Mouse (Mus musculus) megakaryocyte, adult 5-6 weeks (primary cell): Measurements from ENCODE around the gene Fndc11. TPM values are rescaled to one million over a fixed set of nuclear protein-coding genes. Genes with fewer than 3 reads are reported as not detected.

Source experiments
- ATAC-seq: 2 replicates; pipeline ENCODE4 v1.8.0; 2016; ENCODE audit warnings: mild to moderate bottlenecking, inconsistent platforms; ENCODE audit not compliant: poor library complexity, severe bottlenecking
- total RNA-seq, 2 experiments: library from RNA; stranded (forward) in 1 of 2; stranded (reverse) in 1 of 2; fragments of 153-499, 151-499 nt in 1 of 2; fragments of 221-1000, 200-1000 nt in 1 of 2; gene quantifications; 2 replicates each; pipeline versions ENCODE4 v1.2.3 to v1.2.4; 2015 to 2017

The Fndc11 gene
- total RNA-seq, 2 experiments from 2014 or later = not detected

DNA sequence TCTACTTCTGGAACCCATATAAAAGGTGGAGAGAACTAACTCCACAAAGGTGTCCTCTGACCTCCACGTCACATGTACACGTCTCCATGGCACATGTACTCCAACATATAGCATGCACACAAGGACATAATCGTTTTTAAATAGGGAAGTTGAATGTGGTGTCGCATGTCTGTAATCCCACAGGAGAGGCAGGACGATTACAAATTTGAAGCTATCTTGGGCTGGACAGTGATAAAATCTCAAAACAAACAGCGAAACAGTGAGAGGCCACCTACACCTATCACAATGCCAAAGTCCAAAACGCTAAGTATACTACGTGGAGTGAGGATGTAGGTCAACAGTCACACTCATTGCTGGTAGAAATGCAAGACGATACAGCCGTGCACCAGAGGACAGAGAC is 29.4 kb downstream of the Fndc11 start:
- ATAC-seq = no peak

DNA sequence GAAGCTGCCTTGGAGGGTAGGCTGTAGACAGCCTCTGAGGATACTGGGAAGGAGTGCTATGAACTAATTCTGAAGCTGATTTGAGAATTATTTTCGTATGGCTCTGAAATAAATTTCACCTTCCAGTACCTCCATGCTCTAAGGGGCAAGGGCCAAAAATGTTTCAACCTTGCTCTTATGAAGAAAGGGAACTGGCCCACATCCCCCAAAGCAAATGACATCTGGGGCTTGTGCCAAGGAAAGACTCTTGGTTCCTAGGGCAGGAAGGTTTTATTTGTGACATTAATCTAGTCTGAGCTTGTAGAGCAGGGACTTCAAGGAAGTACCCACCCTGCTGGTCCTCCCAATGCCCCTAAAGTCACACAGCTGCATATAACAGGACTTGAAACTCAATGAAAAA is 32.0 kb downstream of the Fndc11 start:
- ATAC-seq = no peak

DNA sequence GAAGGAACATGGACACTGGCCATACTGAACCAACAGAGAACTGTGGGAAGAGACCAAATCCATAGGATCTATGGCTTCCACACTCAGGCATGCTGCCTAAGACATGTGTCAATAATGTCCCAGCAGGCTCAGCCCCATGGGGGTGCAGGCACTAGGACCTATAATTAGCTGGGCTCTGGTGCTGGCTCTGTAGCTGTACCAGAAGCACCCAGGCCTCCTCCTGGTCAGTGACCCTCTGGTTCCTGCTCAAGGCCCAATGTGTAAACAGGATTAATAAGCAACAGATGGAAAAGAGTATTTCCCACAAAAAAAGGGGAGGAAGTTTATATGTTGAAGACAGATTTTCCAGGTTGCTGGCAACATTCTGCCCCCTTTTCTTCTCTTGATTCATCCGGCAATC is 33.4 kb downstream of the Fndc11 start:
- ATAC-seq = no peak

DNA sequence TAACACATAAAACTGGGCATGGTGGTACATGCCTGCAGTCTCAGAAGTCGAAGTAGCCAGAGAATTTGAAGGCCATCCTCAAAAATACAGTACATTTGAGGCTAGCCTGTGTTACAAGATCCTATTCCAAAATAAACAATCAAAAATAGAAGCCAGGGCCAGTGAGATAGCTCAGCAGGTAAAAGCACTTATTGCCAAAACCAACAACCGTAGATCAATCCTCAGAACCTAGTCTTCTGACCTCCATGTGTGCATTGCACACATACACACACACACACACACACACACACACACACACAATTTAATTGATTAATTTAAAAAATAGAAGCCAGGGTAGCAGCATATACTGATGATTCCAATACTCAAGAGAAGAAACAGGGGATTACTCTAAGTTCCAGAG is 47.0 kb downstream of the Fndc11 start:
- no peak for ATAC-seq

DNA sequence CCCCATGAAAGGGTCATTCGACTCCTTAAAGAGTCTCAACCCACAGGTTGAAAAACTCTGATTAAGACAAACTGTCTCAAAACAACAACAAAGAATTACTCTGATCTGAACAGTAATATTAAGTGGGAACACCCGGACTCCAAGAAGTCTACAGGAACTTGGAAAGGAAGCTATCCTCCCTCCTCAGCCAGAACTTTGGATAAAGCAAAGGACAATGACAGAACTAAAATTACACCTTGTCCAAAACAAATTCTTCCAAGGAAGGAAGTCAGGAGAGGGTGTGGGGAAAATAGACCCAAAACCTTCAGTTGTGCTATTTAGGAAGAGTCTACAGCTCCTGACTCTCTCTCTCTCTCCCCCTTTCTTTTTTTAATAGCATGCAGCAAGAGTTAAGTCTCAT is 52.3 kb downstream of the Fndc11 start:
- ATAC-seq = no peak

Other genes starting within 250 kb of the Fndc11 start
- gene Col20a1, start 233.5 kb upstream of the Fndc11 start, total RNA-seq (2015) = 0.11 and 0.23 TPM in 2 replicates
- gene Col20a1, start 233.5 kb upstream of the Fndc11 start, total RNA-seq (2017) = 0.18 and 0.28 TPM in 2 replicates
- not detected in 2 replicates for gene Chrna4, start 176.5 kb upstream of the Fndc11 start, total RNA-seq (2015)
- gene Chrna4, start 176.5 kb upstream of the Fndc11 start, total RNA-seq (2017) = not detected in 2 replicates
- not detected in 2 replicates for gene Kcnq2, start 84.7 kb upstream of the Fndc11 start, total RNA-seq (2015)
- gene Kcnq2, start 84.7 kb upstream of the Fndc11 start, total RNA-seq (2017) = not detected in 2 replicates
- gene Eef1a2, start 63.0 kb upstream of the Fndc11 start, total RNA-seq (2015) = not detected in 2 replicates
- gene Eef1a2, start 63.0 kb upstream of the Fndc11 start, total RNA-seq (2017) = not detected in 2 replicates
- 87.9 and 88.9 TPM in 2 replicates for gene Ppdpf, start 32.8 kb upstream of the Fndc11 start, total RNA-seq (2015)
- 55.7 and 56.1 TPM in 2 replicates for gene Ppdpf, start 32.8 kb upstream of the Fndc11 start, total RNA-seq (2017)
- not detected in 2 replicates for gene Ptk6, start 17.2 kb upstream of the Fndc11 start, total RNA-seq (2015)
- gene Ptk6, start 17.2 kb upstream of the Fndc11 start, total RNA-seq (2017) = not detected in 2 replicates
- gene Srms, start 6.8 kb upstream of the Fndc11 start, total RNA-seq (2015) = not detected in 2 replicates
- gene Srms, start 6.8 kb upstream of the Fndc11 start, total RNA-seq (2017) = not detected in 2 replicates
- 13.5 and 14.2 TPM in 2 replicates for gene Helz2, start 22.0 kb downstream of the Fndc11 start, total RNA-seq (2015)
- 11.0 and 14.6 TPM in 2 replicates for gene Helz2, start 22.0 kb downstream of the Fndc11 start, total RNA-seq (2017)
- 12.5 and 16.6 TPM in 2 replicates for gene Gmeb2, start 68.0 kb downstream of the Fndc11 start, total RNA-seq (2015)
- 13.4 and 23.9 TPM in 2 replicates for gene Gmeb2, start 68.0 kb downstream of the Fndc11 start, total RNA-seq (2017)
- not detected in 2 replicates for gene Stmn3, start 94.5 kb downstream of the Fndc11 start, total RNA-seq (2015)
- not detected in 2 replicates for gene Stmn3, start 94.5 kb downstream of the Fndc11 start, total RNA-seq (2017)
- gene Rtel1, start 99.7 kb downstream of the Fndc11 start, total RNA-seq (2015) = 26.8 and 34.1 TPM in 2 replicates
- 21.6 and 25.8 TPM in 2 replicates for gene Rtel1, start 99.7 kb downstream of the Fndc11 start, total RNA-seq (2017)
- gene Zgpat, start 144.9 kb downstream of the Fndc11 start, total RNA-seq (2015) = 4.9 and 7.9 TPM in 2 replicates
- 28.0 and 29.5 TPM in 2 replicates for gene Zgpat, start 144.9 kb downstream of the Fndc11 start, total RNA-seq (2017)
- gene Arfrp1, start 145.4 kb downstream of the Fndc11 start, total RNA-seq (2015) = 22.8 and 29.9 TPM in 2 replicates
- 37.2 and 43.3 TPM in 2 replicates for gene Arfrp1, start 145.4 kb downstream of the Fndc11 start, total RNA-seq (2017)
- 21.5 and 25.4 TPM in 2 replicates for gene Lime1, start 160.1 kb downstream of the Fndc11 start, total RNA-seq (2015)
- gene Lime1, start 160.1 kb downstream of the Fndc11 start, total RNA-seq (2017) = 20.4 and 28.9 TPM in 2 replicates
- 1.4 and 2.5 TPM in 2 replicates for gene Zbtb46, start 239.4 kb downstream of the Fndc11 start, total RNA-seq (2015)
- 2.3 and 3.9 TPM in 2 replicates for gene Zbtb46, start 239.4 kb downstream of the Fndc11 start, total RNA-seq (2017)